Mouse (Mus musculus) erythroblast, embryonic 14.5 days (primary cell): ENCODE results near the gene Chrm1.
"Not testable (repeated sequence)": the region's sequence is repeated elsewhere in the genome, so short reads cannot be mapped to it uniquely, and the experiment has no call there.

Experiments
- GATA1 ChIP-seq: IDR thresholded peaks from 2 replicates; pipeline ENCODE4 v1.6.1; 2012; ENCODE audit warnings: low read length, inconsistent platforms, mixed read lengths
- TAL1 ChIP-seq: IDR thresholded peaks from 3 replicates; pipeline ENCODE4 v1.6.1; 2012; ENCODE audit warnings: low read length, inconsistent platforms, mixed read lengths

DNA sequence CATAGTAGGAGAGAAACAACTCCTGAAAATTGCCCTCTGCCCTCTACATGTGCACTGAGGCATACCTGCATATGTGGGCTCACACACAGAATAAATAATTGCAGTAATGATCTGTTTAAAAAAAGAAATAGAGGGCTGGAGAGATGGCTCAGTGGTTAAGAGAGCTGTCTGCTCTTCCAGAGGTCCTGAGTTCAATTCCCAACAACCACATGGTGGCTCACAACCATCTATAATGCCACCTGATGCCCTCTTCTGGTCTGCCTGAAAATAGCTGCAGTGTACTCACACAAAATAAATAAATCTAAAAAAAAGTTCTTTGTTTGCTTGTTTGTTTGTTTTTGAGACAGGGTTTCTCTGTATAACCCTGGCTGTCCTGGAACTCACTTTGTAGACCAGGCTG is 55.4 kb downstream of the Chrm1 start:
- TF ChIP-seq GATA1, TAL1: not testable (repeated sequence)
